Mouse (Mus musculus) C2C12 (cell line): Measurements from ENCODE around the gene Gm17783.

Experiments
- CTCF ChIP-seq: IDR thresholded peaks from one replicate; pipeline ENCODE4 v1.5.1; 2011; ENCODE audit not compliant: control insufficient read depth, insufficient read depth, insufficient read length
- MAX ChIP-seq: IDR thresholded peaks from one replicate; pipeline ENCODE4 v1.6.1; 2011; ENCODE audit warnings: mild to moderate bottlenecking, control low read depth
- USF1 ChIP-seq: IDR thresholded peaks from one replicate; pipeline ENCODE4 v1.6.1; 2011; ENCODE audit warnings: low read depth, mild to moderate bottlenecking, control low read depth, moderate library complexity

GRCm38 (mm10) chr16:45531950-45532349 lies at the start of gene Gm17783:
- TF ChIP-seq CTCF: no peak
- TF ChIP-seq USF1: no peak
- TF ChIP-seq MAX: no peak
